Comparison of ENCODE assay signal across 25 mouse cellular contexts in the genomic region with DNA sequence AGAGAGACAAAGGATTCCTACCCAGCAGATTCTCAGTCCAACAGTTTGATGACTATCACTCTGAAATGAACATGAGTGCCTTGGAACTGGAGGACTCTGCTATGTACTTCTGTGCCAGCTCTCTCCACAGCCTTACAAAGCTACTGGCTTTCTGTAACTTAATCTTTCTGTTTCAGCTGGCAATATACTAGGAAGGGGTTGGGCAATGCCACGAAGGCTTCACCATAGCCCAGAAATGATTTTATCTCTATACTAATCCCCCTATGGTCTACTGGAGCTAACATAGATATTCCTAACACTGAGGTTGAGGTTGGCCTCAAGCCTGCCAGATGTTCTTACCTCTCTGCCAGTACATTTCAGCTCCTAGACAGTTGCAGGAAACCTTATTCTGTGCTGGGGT.
DNase-seq lines count a peak whose midpoint lies in the region; ATAC-seq lines count a peak whose summit lies in the region.
"Had no signal": no experiment of that assay in that cellular context is flagged by ENCODE, and none has a peak within 500 bp of the region (broad histone marks: within the 10 kb centered on the region; RNA-seq: fewer than 3 reads in every experiment).

No protein-coding gene starts in this region.

- ATAC-seq in liver, embryonic 11.5 days (replicated peaks; ENCODE audit: low FRiP score) = peak; percentile 40; the same call in 1 of the 2 replicates
- ATAC-seq in liver, embryonic 13.5 days (ENCODE audit: low read depth) = peak; percentile 68
- ATAC-seq in megakaryocyte-erythroid progenitor cell, adult 5-6 weeks (replicated peaks; ENCODE audit: low FRiP score, low TSS enrichment, poor library complexity, severe bottlenecking) = peak; percentile 59
- ATAC-seq: midbrain, embryonic 13.5 days had no signal

- no peak overlapping the region for H3K9ac ChIP-seq in liver, embryonic 11.5 days (ENCODE audit: low read depth, low read length)
- H3K9ac ChIP-seq in liver, embryonic 13.5 days = no peak overlapping the region
- H3K9ac ChIP-seq: embryonic facial prominence, embryonic 12.5 days; forebrain, embryonic 12.5 days; heart, embryonic 13.5 days; hindbrain, embryonic 13.5 days; limb, embryonic 12.5 days; midbrain, embryonic 13.5 days; stomach, embryonic 15.5 days had no signal

- no peak overlapping the region for H3K4me3 ChIP-seq in liver, embryonic 11.5 days (ENCODE audit: low read depth, low read length)
- no peak overlapping the region for H3K4me3 ChIP-seq in liver, embryonic 13.5 days (replicated peaks)
- H3K4me3 ChIP-seq: embryonic facial prominence, embryonic 12.5 days; forebrain, embryonic 12.5 days; heart, adult 2 months; heart, embryonic 13.5 days; hindbrain, embryonic 13.5 days; layer of hippocampus, adult 2 months; limb, embryonic 12.5 days; midbrain, embryonic 13.5 days; stomach, embryonic 15.5 days had no signal

- H3K27ac ChIP-seq in liver, embryonic 11.5 days (ENCODE audit: low read depth, low read length) = no peak overlapping the region
- no peak overlapping the region for H3K27ac ChIP-seq in liver, embryonic 13.5 days
- H3K27ac ChIP-seq: embryonic facial prominence, embryonic 12.5 days; forebrain, embryonic 12.5 days; heart, adult 2 months; heart, embryonic 13.5 days; hindbrain, embryonic 13.5 days; layer of hippocampus, adult 2 months; limb, embryonic 12.5 days; midbrain, embryonic 13.5 days; stomach, embryonic 15.5 days had no signal

- H3K4me2 ChIP-seq in liver, embryonic 11.5 days = no peak overlapping the region
- no peak overlapping the region for H3K4me2 ChIP-seq in liver, embryonic 13.5 days
- H3K4me2 ChIP-seq: embryonic facial prominence, embryonic 12.5 days; forebrain, embryonic 12.5 days; heart, embryonic 13.5 days; hindbrain, embryonic 13.5 days; limb, embryonic 12.5 days; midbrain, embryonic 13.5 days; stomach, embryonic 15.5 days had no signal

- H3K27me3 ChIP-seq in liver, embryonic 11.5 days (replicated peaks; ENCODE audit: control insufficient read depth, insufficient read depth, low read length) = no peaks in the 10 kb centered on the region
- no peaks in the 10 kb centered on the region for H3K27me3 ChIP-seq in liver, embryonic 13.5 days
- H3K27me3 ChIP-seq: embryonic facial prominence, embryonic 12.5 days; forebrain, embryonic 12.5 days; heart, embryonic 13.5 days; hindbrain, embryonic 13.5 days; limb, embryonic 12.5 days; midbrain, embryonic 13.5 days; stomach, embryonic 15.5 days had no signal

- DNase-seq in liver, embryonic 11.5 days (ENCODE audit: low spot score) = no peak
- no peak for DNase-seq in liver
- peak; percentile 63 for DNase-seq in c-Kit-positive CD71-positive TER-119-negative erythroid progenitor cells, embryonic 14.5 days (ENCODE audit: low read depth)
- peak; percentile 9 for DNase-seq in liver, embryonic 13.5 days
- no peak for DNase-seq in cerebellum, adult 9-10 months
- no peak for DNase-seq in urinary bladder, postnatal 4 days (ENCODE audit: low spot score in 2 of 2)
- DNase-seq: adrenal gland, postnatal 14 days; cerebellum, adult 9-11 months; gastrocnemius, postnatal 36 days; heart, adult 2 months; heart, postnatal 14 days; kidney, adult 18-20 months; kidney, postnatal 10 days; layer of hippocampus, postnatal 36 days; lung, adult 2 months; lung, postnatal 14 days had no signal

- 43% methylated on average over 1 of the region's 1 CpGs for WGBS in liver, embryonic 11.5 days
- 5% methylated on average over 1 of the region's 1 CpGs for WGBS in liver, embryonic 13.5 days (ENCODE audit: insufficient replicate concordance)

- peaks cover 11% of the 10 kb centered on the region for H3K4me1 ChIP-seq in liver, embryonic 11.5 days (replicated peaks; ENCODE audit: control insufficient read depth, insufficient read depth, low read length)
- H3K4me1 ChIP-seq in liver, embryonic 13.5 days (replicated peaks) = peaks cover 27% of the 10 kb centered on the region
- H3K4me1 ChIP-seq: embryonic facial prominence, embryonic 12.5 days; forebrain, embryonic 12.5 days; hindbrain, embryonic 13.5 days; limb, embryonic 12.5 days; midbrain, embryonic 13.5 days; stomach, embryonic 15.5 days had no signal

- H3K9me3 ChIP-seq in liver, embryonic 11.5 days (ENCODE audit: control insufficient read depth, low read length) = no peaks in the 10 kb centered on the region
- H3K9me3 ChIP-seq in liver, embryonic 13.5 days (replicated peaks) = no peaks in the 10 kb centered on the region
- H3K9me3 ChIP-seq: embryonic facial prominence, embryonic 12.5 days; forebrain, embryonic 12.5 days; heart, embryonic 13.5 days; hindbrain, embryonic 13.5 days; limb, embryonic 12.5 days; midbrain, embryonic 13.5 days; stomach, embryonic 15.5 days had no signal

- no peaks in the 10 kb centered on the region for H3K36me3 ChIP-seq in liver, embryonic 11.5 days (ENCODE audit: control insufficient read depth, insufficient read depth, low read length)
- H3K36me3 ChIP-seq in liver, embryonic 13.5 days = no peaks in the 10 kb centered on the region
- H3K36me3 ChIP-seq: embryonic facial prominence, embryonic 12.5 days; forebrain, embryonic 12.5 days; heart, embryonic 13.5 days; hindbrain, embryonic 13.5 days; limb, embryonic 12.5 days; midbrain, embryonic 13.5 days; stomach, embryonic 15.5 days had no signal

Comparison
In these comparisons a context has a peak if more than half of its experiments do, and no peak if none do; other contexts are left out.
1. DNase-seq: peak in c-Kit-positive CD71-positive TER-119-negative erythroid progenitor cells, embryonic 14.5 days (single experiment) and liver, embryonic 13.5 days (single experiment); none in liver, embryonic 11.5 days (single experiment), liver (single experiment), cerebellum, adult 9-10 months (single experiment) and urinary bladder, postnatal 4 days (0 of 2).
2. Peak in every context shown above with its lines, with median percentiles within 50 percentile points of each other: ATAC-seq.